Mouse (Mus musculus) layer of hippocampus, adult 11-12 months (tissue): ENCODE data around the gene Ncbp2.
A peak's percentile ranks its signal among the peaks of the same experiment; 100 is the strongest.

Source experiments
- DNase-seq: peaks from one replicate; pipeline ENCODE4 v3.0.0; 2022; ENCODE audit warnings: low spot score

Ncbp2 gene

DNA sequence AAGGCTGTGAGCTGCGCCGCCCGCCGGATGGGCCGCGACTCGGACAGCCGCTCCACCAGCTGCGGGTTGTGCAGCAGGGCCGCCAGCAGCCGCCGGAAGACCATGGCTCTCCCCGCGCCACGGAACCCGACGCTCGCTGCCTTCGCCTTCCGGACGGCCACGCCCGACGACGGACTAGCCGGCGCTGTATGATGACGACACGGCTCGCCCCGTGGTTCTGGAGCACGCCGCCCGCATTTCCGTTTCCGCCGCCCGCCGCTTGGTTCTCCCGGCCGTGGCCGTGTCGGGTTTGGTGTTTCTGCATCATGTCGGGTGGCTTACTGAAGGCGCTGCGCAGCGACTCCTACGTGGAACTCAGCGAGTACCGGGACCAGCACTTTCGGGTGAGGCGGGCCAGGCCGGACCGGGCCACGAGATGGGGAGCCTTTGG is at the start of gene Ncbp2, which contains the start of gene 0610012G03Rik:
TSS of gene Ncbp2 (plus strand) at position 169 of the 430 bp plus-strand sequence.
TSS of gene 0610012G03Rik (minus strand) at position 150 of the 430 bp plus-strand sequence.
- peak; percentile 96 for DNase-seq

DNA sequence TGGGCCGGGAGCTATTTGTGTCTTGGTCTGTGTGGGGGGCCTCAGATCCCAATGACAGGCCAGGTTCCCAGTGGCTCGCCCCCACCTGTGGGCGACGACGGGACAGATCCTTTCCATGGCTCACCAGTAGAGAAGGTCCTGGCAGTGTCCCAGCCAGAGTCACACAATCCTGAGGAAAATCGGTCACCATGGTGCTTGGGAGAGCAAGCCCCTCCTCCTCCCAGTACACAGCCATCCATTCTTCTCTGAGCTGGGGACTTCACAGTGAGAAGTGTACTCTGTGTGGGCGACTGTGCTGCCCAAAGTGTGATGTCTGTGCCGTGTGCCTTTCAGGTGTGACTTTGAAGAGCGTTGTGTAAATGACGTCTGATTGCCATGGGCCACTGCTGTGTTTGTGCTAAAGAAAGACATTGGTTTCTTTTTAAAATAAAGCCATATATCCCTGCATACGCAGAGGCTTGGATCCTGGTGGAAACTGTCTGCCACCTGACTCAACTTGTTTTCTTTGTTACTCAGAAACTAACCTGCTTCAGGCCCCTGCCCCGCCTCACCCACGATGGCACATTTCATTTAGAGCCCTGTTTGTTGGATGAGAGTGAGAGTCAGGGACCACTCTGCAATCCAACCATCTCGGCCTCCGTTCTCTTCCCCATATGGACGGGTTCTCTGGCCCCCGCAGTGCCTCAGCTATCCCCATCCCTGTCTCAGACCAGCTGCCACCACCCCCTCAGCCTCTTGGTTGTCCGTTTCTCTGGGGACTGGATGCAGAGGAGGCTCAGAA is 49.6 kb upstream of the Ncbp2 start:
- peak; percentile 87 for DNase-seq

DNA sequence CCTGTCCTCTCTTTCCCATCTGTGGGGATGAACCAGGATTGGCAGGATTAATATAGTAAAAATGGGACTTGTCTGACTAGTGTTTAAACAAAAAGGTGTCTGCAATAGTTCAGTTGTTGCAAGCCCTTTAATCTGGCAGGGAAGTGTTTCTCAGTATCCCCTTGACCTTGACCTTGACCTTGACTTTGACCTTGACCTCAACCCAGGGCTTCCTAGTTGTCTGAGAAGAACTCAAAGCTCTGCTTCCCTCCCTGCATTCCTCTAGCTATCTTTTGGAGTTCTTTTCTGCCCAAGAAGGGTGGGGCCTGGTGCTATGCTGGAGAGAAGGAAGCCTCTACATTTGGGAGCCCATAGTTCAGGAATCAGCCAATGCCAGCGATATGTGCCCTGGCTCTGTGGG is 46.4 kb upstream of the Ncbp2 start:
- DNase-seq: no peak

- no peak for DNase-seq
These were observed 45.1 kb upstream of the Ncbp2 start for GRCm38 (mm10) chr16:31903239-31903638.

DNA sequence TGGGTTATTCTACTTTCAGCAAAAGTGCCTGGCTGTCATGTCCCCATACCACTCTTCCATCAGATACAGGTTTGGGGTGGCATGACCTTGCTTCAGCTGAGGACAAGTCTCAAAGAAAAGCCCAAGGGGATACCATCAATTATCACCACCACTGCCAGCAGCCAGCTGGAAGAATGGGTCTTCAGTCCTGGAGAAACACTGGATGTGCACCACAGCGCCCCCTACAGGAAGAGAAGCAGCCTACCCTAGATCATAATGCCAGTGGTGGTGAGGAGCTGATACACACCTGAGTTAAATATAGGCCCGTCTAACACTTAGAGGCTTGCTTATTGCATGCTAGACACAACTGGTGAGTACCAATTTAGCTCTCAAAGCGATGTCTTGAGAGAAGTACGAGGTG is 43.0 kb upstream of the Ncbp2 start:
- DNase-seq: no peak

DNA sequence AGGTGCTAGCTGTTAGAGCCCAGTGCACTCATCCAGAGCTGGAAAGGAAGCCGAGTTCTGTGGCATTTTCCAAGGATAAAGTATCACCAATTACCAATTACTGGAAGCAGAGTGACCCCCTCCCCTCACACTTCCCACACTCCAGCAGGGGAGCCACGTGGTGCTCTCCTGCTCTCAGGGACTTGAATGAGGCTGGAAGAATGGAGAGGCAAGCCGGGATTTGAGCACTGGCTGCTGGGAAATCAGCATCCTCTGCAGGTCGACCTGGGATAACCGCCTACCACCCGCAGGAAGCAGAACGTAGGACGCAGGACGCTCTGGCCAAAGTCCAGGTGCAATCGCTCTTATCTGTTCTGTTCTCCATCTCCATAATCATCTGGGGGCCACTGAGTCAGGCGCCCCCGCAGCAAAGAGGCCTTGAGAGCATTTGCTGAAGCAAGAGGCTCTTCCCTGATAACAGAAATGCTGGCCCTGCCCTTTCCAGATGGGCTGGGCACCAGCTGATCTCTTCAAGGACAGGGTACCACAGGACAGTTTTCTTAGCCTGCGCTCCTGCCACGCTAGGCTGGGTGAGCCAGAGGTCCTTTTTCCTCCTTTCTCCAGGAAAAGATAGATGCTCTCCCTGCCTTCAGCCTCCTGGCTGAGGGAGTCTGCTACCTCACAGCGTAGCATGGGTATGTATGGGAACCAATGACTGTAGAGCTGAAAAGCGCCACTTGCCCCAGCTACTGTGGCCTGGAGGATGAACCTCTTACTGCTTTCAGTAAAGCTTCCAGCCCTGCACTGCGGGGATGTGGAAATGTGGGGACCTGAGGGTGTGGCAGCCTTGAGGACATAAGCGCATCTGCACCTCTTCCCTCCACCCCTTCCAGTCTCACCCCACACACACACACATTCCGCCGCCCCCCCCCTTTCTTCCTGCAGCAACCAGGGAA is 42.2 kb upstream of the Ncbp2 start:
- no peak for DNase-seq

DNA sequence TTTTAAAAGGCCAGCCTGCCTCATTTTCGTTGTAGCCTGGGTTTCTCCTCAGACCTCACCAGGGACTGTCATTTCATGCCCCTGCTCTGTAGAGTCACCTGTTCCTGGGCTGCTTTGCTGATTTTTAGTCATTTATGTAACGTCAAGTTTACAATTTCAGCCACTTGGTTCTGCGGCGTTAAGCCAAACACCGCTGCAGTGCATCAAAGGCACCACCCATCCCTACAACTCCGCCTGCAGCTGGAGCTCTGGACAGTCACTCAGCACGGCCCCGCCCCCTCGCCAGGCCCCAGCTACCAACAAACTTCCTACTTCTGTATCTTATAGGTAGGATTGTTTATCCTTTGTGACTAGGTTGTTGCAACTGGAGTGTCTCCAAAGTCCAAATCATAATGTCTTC is 41.4 kb upstream of the Ncbp2 start:
- no peak for DNase-seq

DNA sequence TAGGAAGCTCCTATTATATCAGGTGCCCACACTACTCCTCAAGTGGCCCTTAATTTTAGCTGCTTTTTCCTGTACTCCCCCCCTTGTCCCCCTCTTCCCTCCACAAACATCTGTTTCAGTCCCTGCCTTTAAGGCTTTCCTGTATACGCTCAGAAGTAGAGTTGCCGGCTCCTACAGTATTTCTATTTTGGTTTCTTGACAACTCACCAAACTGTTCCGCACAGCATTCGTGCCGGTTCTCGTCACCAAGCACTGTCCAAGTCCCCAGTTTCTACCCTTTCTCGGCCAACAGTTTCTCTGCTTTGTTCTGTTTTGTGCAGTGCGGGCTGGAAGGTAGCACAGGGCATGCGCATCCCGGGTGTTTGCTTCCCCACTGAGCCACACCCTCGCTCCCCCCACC is 39.4 kb upstream of the Ncbp2 start:
- DNase-seq: no peak

GRCm38 (mm10) chr16:31910281-31910847 is 37.9 kb upstream of the Ncbp2 start:
- no peak for DNase-seq

- DNase-seq: no peak
These were observed 30.5 kb upstream of the Ncbp2 start for GRCm38 (mm10) chr16:31917776-31918175.

DNA sequence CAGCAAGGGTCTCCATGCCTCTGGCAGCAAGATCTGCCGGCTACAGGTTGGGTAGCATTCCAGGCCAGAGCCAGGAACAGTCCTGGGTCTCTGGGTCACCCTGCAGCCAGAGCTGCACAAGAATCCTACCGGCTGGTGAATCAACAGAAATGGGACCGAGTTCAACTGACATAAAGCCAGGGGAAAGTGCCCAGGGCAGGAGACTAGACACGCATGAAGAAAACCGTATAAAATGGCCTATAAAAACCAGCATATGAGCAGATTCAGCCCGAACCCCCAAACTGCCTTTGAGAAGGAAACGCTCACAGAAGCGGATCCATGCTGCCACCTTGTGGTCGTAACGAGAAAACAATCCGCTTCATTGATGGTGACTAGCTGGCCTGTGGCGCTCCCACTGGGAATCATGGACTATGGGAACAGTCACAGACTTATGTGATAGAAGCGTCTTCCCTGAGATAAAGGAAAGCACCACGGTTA is 30.0 kb upstream of the Ncbp2 start:
- peak; percentile 90 for DNase-seq

DNA sequence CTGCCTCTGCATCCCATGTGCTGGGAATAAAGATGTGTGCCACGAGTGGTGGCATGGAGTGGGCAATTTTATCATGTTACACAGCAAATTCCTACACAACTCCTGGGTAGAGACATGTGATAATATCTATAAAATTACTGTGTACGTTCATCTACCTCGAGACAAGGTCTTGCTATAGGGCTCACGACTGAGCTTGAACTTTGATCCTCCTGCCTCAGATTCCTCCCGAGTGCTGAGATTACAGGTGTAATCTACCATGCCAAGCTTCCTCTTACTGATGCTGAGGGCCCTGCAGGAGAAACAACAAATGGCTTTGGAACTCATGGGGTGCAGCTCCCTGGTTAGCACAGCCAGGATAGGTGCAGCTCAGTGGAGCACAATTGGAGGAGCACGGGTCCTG is 23.9 kb upstream of the Ncbp2 start:
- no peak for DNase-seq

GRCm38 (mm10) chr16:31926091-31926490 is 22.2 kb upstream of the Ncbp2 start:
- no peak for DNase-seq

GRCm38 (mm10) chr16:31926547-31927182 is 21.6 kb upstream of the Ncbp2 start:
- DNase-seq: no peak

DNA sequence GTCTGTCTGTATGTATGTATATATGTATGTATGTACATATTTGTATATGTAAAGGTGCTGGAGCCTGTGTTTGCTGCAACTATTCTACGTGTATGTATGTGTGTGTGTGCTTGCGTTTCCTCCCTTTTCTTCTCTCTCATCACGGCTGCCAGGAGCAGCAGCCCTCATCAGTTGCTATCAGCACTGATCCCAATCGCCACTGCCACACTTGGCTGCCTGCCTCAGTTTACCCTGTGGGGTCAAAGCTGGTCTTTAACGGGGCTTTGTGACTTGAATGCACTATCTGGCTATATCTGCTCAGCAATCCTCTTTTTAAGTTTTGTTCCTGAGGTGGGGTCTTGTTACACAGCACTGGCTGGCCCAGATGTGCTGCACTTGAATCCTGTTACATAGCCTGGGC is 20.9 kb upstream of the Ncbp2 start:
- no peak for DNase-seq

GRCm38 (mm10) chr16:31931330-31931729 is 17.0 kb upstream of the Ncbp2 start:
- DNase-seq: peak; percentile 49

GRCm38 (mm10) chr16:31932255-31932654 is 16.1 kb upstream of the Ncbp2 start:
- DNase-seq: peak; percentile 59

DNA sequence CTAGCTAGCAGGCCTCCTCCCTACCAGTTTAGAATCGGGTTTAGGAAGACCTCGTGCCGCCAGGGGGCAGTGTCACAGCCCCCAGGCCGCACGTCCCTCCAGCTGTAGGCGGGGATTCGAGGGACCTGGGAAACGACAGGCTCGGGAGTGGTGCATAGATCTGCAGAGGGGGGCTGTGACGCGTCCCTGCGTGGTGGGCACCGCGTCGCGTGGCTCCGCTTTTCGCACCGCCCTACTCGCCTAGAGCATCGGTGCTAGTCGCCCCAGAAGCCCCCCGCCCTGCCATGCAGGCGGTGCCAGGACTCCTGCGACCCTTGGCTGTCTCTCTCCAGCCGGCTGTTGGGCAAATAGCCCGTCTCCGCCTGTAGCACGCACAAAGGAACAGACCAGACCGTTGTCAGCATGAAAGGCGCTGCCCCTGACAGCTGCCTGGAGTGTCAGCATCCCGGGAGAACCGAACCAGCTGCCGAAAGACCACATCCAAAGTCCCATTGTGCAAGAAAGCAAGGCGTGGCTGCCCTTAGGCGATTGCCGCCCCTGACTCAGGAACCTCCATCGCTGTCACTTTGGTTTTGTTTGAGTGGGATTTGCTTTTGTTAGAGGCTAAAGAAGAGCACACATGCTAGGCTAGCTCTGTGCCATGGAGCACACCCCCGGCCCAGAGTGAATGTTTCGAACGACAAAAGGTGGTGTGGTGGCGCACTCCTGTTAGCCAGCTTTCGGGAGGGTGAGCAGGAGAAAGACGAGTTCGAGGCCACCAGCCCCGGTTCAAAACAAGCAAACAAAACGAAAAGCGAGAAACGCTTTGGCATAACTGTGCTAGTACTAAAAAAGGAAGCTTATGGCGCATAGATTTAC is 15.2 kb upstream of the Ncbp2 start:
- peak; percentile 93 for DNase-seq

DNA sequence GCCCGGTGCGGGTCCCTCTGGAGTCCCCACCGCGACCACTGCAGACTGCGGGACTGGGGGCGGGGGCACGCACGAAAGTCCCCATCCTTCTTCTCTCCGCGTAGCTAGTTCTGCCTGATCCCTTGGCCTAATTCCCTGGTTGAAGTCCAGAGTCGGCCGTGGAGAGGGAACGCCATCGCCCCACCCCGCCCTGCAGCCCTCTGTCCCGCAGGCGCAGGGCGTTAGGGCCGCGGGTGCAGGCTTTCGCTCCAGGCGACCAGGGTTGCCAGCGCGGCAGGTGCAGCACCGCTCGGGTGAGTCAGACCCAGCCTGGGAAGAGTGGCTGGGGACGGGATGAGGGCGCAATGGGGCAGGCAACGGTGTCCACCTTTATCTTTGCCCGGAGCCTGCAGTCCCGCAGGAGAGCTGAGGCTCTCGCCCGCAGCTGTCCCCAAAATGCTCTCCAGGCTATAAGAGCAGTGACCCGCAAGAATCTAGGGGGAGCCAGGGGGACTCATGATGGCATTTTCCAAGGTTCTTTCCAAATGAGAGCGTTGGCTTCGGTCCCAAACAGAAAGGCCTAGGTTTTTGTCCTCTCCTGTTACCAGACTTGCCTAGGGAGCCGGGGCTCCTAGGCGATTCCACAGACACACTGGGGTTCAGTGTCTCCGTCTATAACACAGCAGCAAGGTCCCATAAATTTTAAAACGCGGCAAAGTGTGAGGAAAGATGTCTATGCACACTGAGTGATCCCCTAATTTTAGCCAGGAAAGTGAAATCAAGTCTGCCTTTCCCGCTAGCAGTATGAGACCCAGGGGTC is 14.4 kb upstream of the Ncbp2 start, which contains the start of gene Pigz:
TSS of gene Pigz (plus strand) at position 101 of the 799 bp plus-strand sequence.
- DNase-seq: peak; percentile 65

GRCm38 (mm10) chr16:31934550-31935010 is 13.7 kb upstream of the Ncbp2 start:
- DNase-seq: no peak
